Mouse (Mus musculus) small intestine, adult 2 months (tissue): ENCODE measurements around the gene Gpc6.

ENCODE experiments used
- CTCF ChIP-seq: fragments of 200-500 bp; IDR thresholded peaks from 2 replicates; pipeline ENCODE4 v1.5.1; 2012; ENCODE audit warnings: low read depth, mild to moderate bottlenecking, control low read depth, inconsistent platforms, low read length, moderate library complexity, mixed read lengths; ENCODE audit not compliant: insufficient replicate concordance, insufficient read length; ENCODE audit errors: extremely low read depth
- POLR2A ChIP-seq: fragments of 200-500 bp; IDR thresholded peaks from 2 replicates; pipeline ENCODE4 v1.6.1; 2012; ENCODE audit warnings: low read depth, mild to moderate bottlenecking, control low read depth, inconsistent platforms, low read length, moderate library complexity

DNA sequence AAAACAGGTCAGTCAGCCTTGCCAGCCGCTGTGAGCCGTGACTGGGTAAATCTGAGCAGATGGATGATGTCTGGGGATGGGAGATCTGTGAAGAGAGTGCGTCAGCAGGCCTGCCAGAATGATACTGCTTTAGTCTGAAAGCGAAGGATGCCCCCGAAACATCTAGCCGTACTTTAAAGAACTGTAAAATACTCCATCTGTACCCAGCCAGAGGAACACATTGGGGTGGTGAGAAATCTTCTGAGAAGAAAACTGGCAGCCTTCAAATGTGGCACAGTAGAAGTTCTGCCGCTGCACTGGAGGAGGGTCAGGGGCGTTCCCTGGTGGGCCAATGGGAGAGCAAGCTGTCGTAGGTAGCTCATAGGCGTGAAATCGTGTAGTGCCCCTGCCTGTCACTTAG is 1033.3 kb downstream of the Gpc6 start:
- no peak for TF ChIP-seq CTCF
- no peak for TF ChIP-seq POLR2A
